Mouse (Mus musculus) CH12.LX (cell line): ENCODE data around the gene Dusp3. TPM values are rescaled to one million over a fixed set of nuclear protein-coding genes. Genes with fewer than 3 reads are reported as not detected.

Source experiments
- DNase-seq: peaks from one replicate; pipeline ENCODE4 v3.0.0-alpha.2; 2013; ENCODE audit errors: extremely low read depth
- H3K27ac ChIP-seq: 2 replicates; pipeline ENCODE4 v1.5.1; 2012; ENCODE audit warnings: low read depth, mild to moderate bottlenecking, control low read depth, moderate library complexity; ENCODE audit not compliant: insufficient read depth
- H3K27me3 ChIP-seq: replicated peaks from 2 replicates; pipeline ENCODE3; 2012; ENCODE audit warnings: inconsistent platforms
- H3K36me3 ChIP-seq, 2 experiments: replicated peaks in 1 of 2; 2 replicates each; pipeline versions ENCODE3 to v1.6.1; 2012; ENCODE audit warnings: inconsistent platforms in 1 of 2, low read length in 1 of 2, mild to moderate bottlenecking in 1 of 2, mixed read lengths in 1 of 2, moderate library complexity in 1 of 2; ENCODE audit not compliant: control insufficient read depth in 1 of 2, insufficient read depth in 1 of 2
- H3K4me1 ChIP-seq, 2 experiments: 2 replicates each; pipeline ENCODE4 v1.6.1; 2012; ENCODE audit warnings: inconsistent platforms in 1 of 2, moderate library complexity in 1 of 2; ENCODE audit not compliant: insufficient read depth in 2 of 2, control insufficient read depth in 1 of 2
- H3K4me2 ChIP-seq: 2 replicates; pipeline ENCODE4 v1.6.1; 2012; ENCODE audit warnings: low read depth, mild to moderate bottlenecking, control low read depth; ENCODE audit not compliant: poor library complexity, insufficient read depth, severe bottlenecking
- H3K4me3 ChIP-seq, 3 experiments: fragments of 150-350 bp in 1 of 3; sonication (generic) in 1 of 3; replicated peaks in 1 of 3; 2 replicates each; pipeline versions ENCODE3 to v1.5.1; 2011 to 2012; ENCODE audit warnings: low read depth in 2 of 3, low read length in 2 of 3, mild to moderate bottlenecking in 2 of 3, moderate library complexity in 2 of 3, control low read depth in 1 of 3, improper control_type of control experiment in 1 of 3, inconsistent platforms in 1 of 3, mixed read lengths in 1 of 3; ENCODE audit not compliant: poor library complexity in 1 of 3
- H3K79me2 ChIP-seq: replicated peaks from 2 replicates; pipeline ENCODE4 v1.6.1; 2012; ENCODE audit warnings: mild to moderate bottlenecking, moderate library complexity; ENCODE audit not compliant: control insufficient read depth, poor library complexity, insufficient read depth, severe bottlenecking; ENCODE audit errors: extremely low read depth
- H3K9ac ChIP-seq: 2 replicates; pipeline ENCODE4 v1.6.1; 2012; ENCODE audit warnings: low read depth, mild to moderate bottlenecking, control low read depth, moderate library complexity; ENCODE audit not compliant: insufficient read depth
- H3K9me3 ChIP-seq: replicated peaks from 2 replicates; pipeline ENCODE3; 2012; ENCODE audit warnings: low read length, inconsistent platforms, mixed read lengths
- BHLHE40 ChIP-seq: IDR thresholded peaks from 2 replicates; pipeline ENCODE4 v1.6.1; 2011; ENCODE audit warnings: mild to moderate bottlenecking, low read depth, low read length, improper control_type of control experiment
- CTCF ChIP-seq, 2 experiments: IDR thresholded peaks in 1 of 2; conservative IDR thresholded peaks in 1 of 2; 2 replicates each; pipeline ENCODE4 v1.5.1; 2011 to 2012; ENCODE audit warnings: low read depth in 2 of 2, low read length in 2 of 2, improper control_type of control experiment in 1 of 2, inconsistent platforms in 1 of 2, mild to moderate bottlenecking in 1 of 2, moderate library complexity in 1 of 2
- E2F4 ChIP-seq: IDR thresholded peaks from 2 replicates; pipeline ENCODE4 v1.6.1; 2011; ENCODE audit warnings: low read depth, low read length, improper control_type of control experiment; ENCODE audit not compliant: insufficient replicate concordance
- ELF1 ChIP-seq: IDR thresholded peaks from 2 replicates; pipeline ENCODE4 v1.6.1; 2014; ENCODE audit warnings: low read depth, mild to moderate bottlenecking, inconsistent platforms, low read length, improper control_type of control experiment
- ETS1 ChIP-seq: conservative IDR thresholded peaks from 2 replicates; pipeline ENCODE4 v1.6.1; 2012; ENCODE audit warnings: low read depth, mild to moderate bottlenecking, inconsistent platforms, low read length, improper control_type of control experiment, moderate library complexity
- HCFC1 ChIP-seq: IDR thresholded peaks from 2 replicates; pipeline ENCODE4 v1.6.1; 2012; ENCODE audit warnings: low read depth, mild to moderate bottlenecking, inconsistent platforms, low read length, improper control_type of control experiment
- IRF4 ChIP-seq: IDR thresholded peaks from 2 replicates; pipeline ENCODE4 v1.6.1; 2014; ENCODE audit warnings: low read depth, mild to moderate bottlenecking, inconsistent platforms, low read length, improper control_type of control experiment
- JUN ChIP-seq: IDR thresholded peaks from 2 replicates; pipeline ENCODE4 v1.6.1; 2011; ENCODE audit warnings: low read depth, mild to moderate bottlenecking, low read length, improper control_type of control experiment, moderate library complexity; ENCODE audit not compliant: insufficient read depth
- KAT2A ChIP-seq: IDR thresholded peaks from 2 replicates; pipeline ENCODE4 v1.6.1; 2012; ENCODE audit warnings: low read length, improper control_type of control experiment, inconsistent platforms; ENCODE audit not compliant: insufficient replicate concordance
- MAFK ChIP-seq: IDR thresholded peaks from 2 replicates; pipeline ENCODE4 v1.6.1; 2011; ENCODE audit warnings: low read length, improper control_type of control experiment; ENCODE audit not compliant: insufficient replicate concordance
- MEF2A ChIP-seq: IDR thresholded peaks from 2 replicates; pipeline ENCODE4 v1.6.1; 2014; ENCODE audit warnings: low read depth, mild to moderate bottlenecking, inconsistent platforms, low read length, improper control_type of control experiment, borderline replicate concordance
- MXI1 ChIP-seq: IDR thresholded peaks from 2 replicates; pipeline ENCODE4 v1.6.1; 2011; ENCODE audit warnings: mild to moderate bottlenecking, low read depth, low read length, improper control_type of control experiment
- NELFE ChIP-seq: IDR thresholded peaks from 2 replicates; pipeline ENCODE4 v1.6.1; 2011; ENCODE audit warnings: low read depth, low read length, improper control_type of control experiment
- NRF1 ChIP-seq: IDR thresholded peaks from 2 replicates; pipeline ENCODE4 v1.6.1; 2014; ENCODE audit warnings: low read depth, mild to moderate bottlenecking, inconsistent platforms, low read length, improper control_type of control experiment, moderate library complexity
- PAX5 ChIP-seq: IDR thresholded peaks from 2 replicates; pipeline ENCODE4 v1.6.1; 2012; ENCODE audit warnings: low read length, inconsistent platforms, mixed read lengths
- POLR2A ChIP-seq: IDR thresholded peaks from 2 replicates; pipeline ENCODE4 v1.6.1; 2011; ENCODE audit warnings: low read depth, mild to moderate bottlenecking, improper control_type of control experiment, low read length
- POLR2AphosphoS2 ChIP-seq: IDR thresholded peaks from 2 replicates; pipeline ENCODE4 v1.6.1; 2011; ENCODE audit warnings: low read depth, low read length, improper control_type of control experiment
- RCOR1 ChIP-seq: conservative IDR thresholded peaks from 2 replicates; pipeline ENCODE4 v1.6.1; 2012; ENCODE audit warnings: low read depth, mild to moderate bottlenecking, inconsistent platforms, low read length, improper control_type of control experiment
- SIN3A ChIP-seq: IDR thresholded peaks from 2 replicates; pipeline ENCODE4 v1.6.1; 2012; ENCODE audit warnings: low read length, improper control_type of control experiment, inconsistent platforms
- SMC3 ChIP-seq: IDR thresholded peaks from 2 replicates; pipeline ENCODE4 v1.6.1; 2011; ENCODE audit warnings: low read depth, low read length, improper control_type of control experiment
- TBP ChIP-seq: conservative IDR thresholded peaks from 2 replicates; pipeline ENCODE4 v1.6.1; 2011; ENCODE audit warnings: low read depth, low read length, improper control_type of control experiment
- USF2 ChIP-seq: conservative IDR thresholded peaks from 2 replicates; pipeline ENCODE4 v1.6.1; 2011; ENCODE audit warnings: low read depth, low read length, improper control_type of control experiment
- ZC3H11A ChIP-seq: IDR thresholded peaks from 2 replicates; pipeline ENCODE4 v1.6.1; 2012; ENCODE audit warnings: low read depth, mild to moderate bottlenecking, inconsistent platforms, low read length, improper control_type of control experiment
- ZMIZ1 ChIP-seq: IDR thresholded peaks from 2 replicates; pipeline ENCODE4 v1.6.1; 2012; ENCODE audit warnings: low read depth, mild to moderate bottlenecking, inconsistent platforms, low read length, improper control_type of control experiment
- dilution Hi-C: fragments of 300-500 bp; cut with MboI; formaldehyde crosslinking; loops from 2 replicates; pipeline ENCODE4 v1.14.3; 2020; ENCODE audit warnings: low sequenced_read_pairs; ENCODE audit not compliant: extremely low pct_unique_long_range_greater_than_20kb, extremely low pct_ligation_motif_present
- in situ Hi-C: fragments of 300-500 bp; cut with MboI; formaldehyde crosslinking; loops from 3 replicates; pipeline ENCODE4 v1.14.3; 2019; ENCODE audit warnings: low sequenced_read_pairs, low pct_ligation_motif_present, low pct_unique_long_range_greater_than_20kb, mixed read lengths
- polyA plus RNA-seq: library from polyadenylated mRNA; unstranded; fragments of >175 nt; gene quantifications from 2 replicates; pipeline ENCODE4 v1.2.1, GENCODE M21; 2012; ENCODE audit warnings: low read depth; ENCODE audit not compliant: insufficient read length
- total RNA-seq, 2 experiments: library from RNA; depleted of rRNA; stranded (reverse); fragments of 300-350 nt in 1 of 2; fragments of >200 nt in 1 of 2; gene quantifications; 2 replicates each; pipeline ENCODE4 v1.2.3; 2012 to 2014

The Dusp3 gene
- total and polyA plus RNA-seq, 3 experiments = 5.6 to 23.6 (median 20.8) TPM

DNA sequence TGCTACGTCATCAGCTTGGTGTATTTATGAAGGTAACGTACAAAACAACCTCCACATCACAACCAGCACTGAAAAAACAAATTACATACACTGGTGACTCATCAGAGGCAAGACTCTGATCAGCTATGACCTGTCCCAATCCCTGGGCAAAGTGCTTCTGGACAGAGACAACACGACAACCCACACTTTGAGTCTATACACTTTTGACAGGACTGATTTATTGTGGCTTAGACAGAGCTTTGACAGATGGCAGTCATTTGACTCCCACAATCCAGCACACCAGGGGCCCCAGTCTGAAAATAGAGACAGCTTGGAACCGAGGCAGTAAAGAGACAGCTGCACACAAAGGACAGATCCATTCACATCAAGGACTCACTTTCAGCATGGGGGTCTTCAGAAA, 12.7 kb upstream of the Dusp3 start:
- Histone ChIP-seq H3K79me2 (no peaks in the 10 kb centered on the region), H3K27ac (no peak overlapping the region), H3K4me1 (no peaks in the 10 kb centered on the region), H3K4me3 (no peak overlapping the region), H3K9ac (no peak overlapping the region), H3K9me3 (peaks cover 3% of the 10 kb centered on the region), H3K27me3 (peaks cover 59% of the 10 kb centered on the region), H3K4me2 (no peak overlapping the region), H3K36me3 (no peaks in the 10 kb centered on the region)
- DNase-seq = no peak
- no peak for TF ChIP-seq ZC3H11A
- no peak for TF ChIP-seq MEF2A
- no peak for TF ChIP-seq PAX5
- TF ChIP-seq IRF4 = no peak
- TF ChIP-seq MXI1 = no peak
- TF ChIP-seq MAFK = no peak
- in situ Hi-C loops (loop anchor here (5.0 kb wide), 1 partner anchor 48 kb away; no protein-coding TSS in a partner anchor), dilution Hi-C loops (no loop called here)

- H3K36me3 ChIP-seq = no peaks in the 10 kb centered on the region
- H3K4me1 ChIP-seq = no peaks in the 10 kb centered on the region
- no peak overlapping the region for H3K4me2 ChIP-seq
- H3K27ac ChIP-seq = no peak overlapping the region
- peaks cover 65% of the 10 kb centered on the region for H3K27me3 ChIP-seq
- no peaks in the 10 kb centered on the region for H3K9me3 ChIP-seq
- H3K4me3 ChIP-seq = no peak overlapping the region
- DNase-seq = no peak
- in situ Hi-C loops (loop anchor here (5.0 kb wide), 1 partner anchor 49 kb away; no protein-coding TSS in a partner anchor), dilution Hi-C loops (no loop called here)
- no peak overlapping the region for H3K9ac ChIP-seq
- TF ChIP-seq RCOR1 (no peak), TBP (0 out of 2 replicates have a peak, but pooled peaks have one; percentile 37)
- H3K79me2 ChIP-seq = no peaks in the 10 kb centered on the region
These were observed 11.4 kb upstream of the Dusp3 start for GRCm38 (mm10) chr11:101998258-101998657.

- dilution Hi-C loops = no loop called here
- no peak overlapping the region for H3K4me2 ChIP-seq
- H3K79me2 ChIP-seq = no peaks in the 10 kb centered on the region
- peaks cover 71% of the 10 kb centered on the region for H3K27me3 ChIP-seq
- H3K36me3 ChIP-seq = no peaks in the 10 kb centered on the region
- TF ChIP-seq TBP (no peak), IRF4 (no peak), MXI1 (no peak), KAT2A (no peak), USF2 (no peak), SMC3 (no peak), POLR2AphosphoS2 (no peak), E2F4 (no peak), HCFC1 (no peak), ZMIZ1 (no peak), JUN (no peak), CTCF (conservative IDR thresholded peaks at IDR 0.05 in 1 of 2, IDR thresholded peaks at IDR 0.05 in 1 of 2; ENCODE audit: low read depth in 2 of 2, low read length in 2 of 2) (no peak), ELF1 (no peak), BHLHE40 (no peak), POLR2A (no peak), ETS1 (no peak), NELFE (no peak), NRF1 (no peak), SIN3A (no peak)
- TF ChIP-seq, all 38 proteins: peak for 0
- Histone ChIP-seq H3K4me3 (no peak overlapping the region), H3K27ac (no peak overlapping the region), H3K9ac (no peak overlapping the region), H3K4me1 (no peaks in the 10 kb centered on the region), H3K9me3 (no peaks in the 10 kb centered on the region)
- DNase-seq = no peak
- in situ Hi-C loops = loop anchor here (5.0 kb wide), 1 partner anchor 51 kb away; no protein-coding TSS in a partner anchor
These were observed 9.1 kb upstream of the Dusp3 start for GRCm38 (mm10) chr11:101995938-101996337.
